Mouse (Mus musculus) embryo, embryonic 10 days (tissue): ENCODE data around the gene Zfp239.
"Not testable (repeated sequence)": the region's sequence is repeated elsewhere in the genome, so short reads cannot be mapped to it uniquely, and the experiment has no call there.

Source experiments
- DNase-seq: peaks from one replicate; pipeline ENCODE4 v3.0.0-alpha.2; 2015; ENCODE audit warnings: low spot score

Gene Zfp239

GRCm38 (mm10) chr6:117861848-117862247 lies at the start of gene Zfp239:
Zfp239 (plus strand) TSS chr6:117862100.
- DNase-seq, result no peak

DNA sequence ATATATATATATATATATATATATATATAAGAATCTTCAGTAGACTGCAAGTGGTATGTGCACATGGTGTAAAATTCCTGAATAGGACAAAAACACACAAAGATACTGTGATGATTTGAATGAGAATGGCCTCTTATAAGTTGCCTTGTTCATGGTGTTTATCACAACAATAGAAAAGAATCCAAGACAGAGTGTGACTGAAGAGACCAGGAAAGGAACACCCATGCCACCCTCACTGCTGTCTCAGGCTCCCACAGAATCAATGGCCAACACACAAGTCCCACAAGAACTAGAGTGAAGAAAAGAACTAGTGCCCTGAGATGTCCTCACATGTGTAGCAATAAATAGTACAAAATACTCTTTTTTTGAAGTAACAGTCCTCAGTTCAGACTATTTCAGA lies 47.2 kb upstream of the Zfp239 start:
- DNase-seq, result no peak

DNA sequence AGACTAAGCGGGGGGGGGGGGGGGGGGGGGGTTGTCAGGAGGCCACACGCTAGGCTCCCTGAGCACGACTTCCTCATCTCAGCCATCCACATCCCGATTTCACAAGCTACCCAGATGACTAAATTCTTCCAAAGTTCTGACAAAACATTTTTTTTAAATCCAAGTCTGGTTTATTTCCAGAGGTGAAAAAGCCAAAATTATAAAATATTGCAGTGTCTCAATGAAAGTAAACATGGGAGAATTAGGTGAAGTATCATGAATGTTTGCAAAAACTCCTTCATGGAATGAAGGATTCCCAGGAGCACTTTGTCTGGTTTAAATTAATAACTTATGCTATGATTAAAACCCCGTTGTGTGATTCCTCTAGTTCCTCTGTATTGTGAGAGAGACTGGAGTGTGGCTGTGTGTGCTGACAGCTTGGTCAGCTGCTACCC lies 44.8 kb upstream of the Zfp239 start:
- no peak for DNase-seq

GRCm38 (mm10) chr6:117820327-117820726 lies 41.6 kb upstream of the Zfp239 start:
- DNase-seq, result no peak

DNA sequence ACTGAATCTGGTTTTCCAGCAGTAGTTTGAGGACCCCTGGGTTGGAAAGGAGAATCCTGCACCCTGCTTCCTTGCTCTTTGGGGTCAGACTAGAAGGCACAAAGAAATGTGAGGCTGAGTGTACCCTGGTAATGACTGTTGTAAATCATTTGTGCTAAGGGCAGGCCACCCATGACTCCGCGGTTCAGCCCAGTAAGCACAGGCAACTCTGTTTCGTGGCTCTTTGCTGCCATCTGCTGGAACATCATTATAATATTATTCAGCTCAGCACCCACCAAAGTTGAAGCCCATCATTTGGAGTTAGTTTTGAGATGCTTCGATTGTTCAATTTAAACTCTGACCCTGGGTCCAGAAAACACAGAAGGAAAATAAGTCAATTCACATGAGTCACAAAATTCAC lies 36.5 kb upstream of the Zfp239 start:
- peak; percentile 93 for DNase-seq

DNA sequence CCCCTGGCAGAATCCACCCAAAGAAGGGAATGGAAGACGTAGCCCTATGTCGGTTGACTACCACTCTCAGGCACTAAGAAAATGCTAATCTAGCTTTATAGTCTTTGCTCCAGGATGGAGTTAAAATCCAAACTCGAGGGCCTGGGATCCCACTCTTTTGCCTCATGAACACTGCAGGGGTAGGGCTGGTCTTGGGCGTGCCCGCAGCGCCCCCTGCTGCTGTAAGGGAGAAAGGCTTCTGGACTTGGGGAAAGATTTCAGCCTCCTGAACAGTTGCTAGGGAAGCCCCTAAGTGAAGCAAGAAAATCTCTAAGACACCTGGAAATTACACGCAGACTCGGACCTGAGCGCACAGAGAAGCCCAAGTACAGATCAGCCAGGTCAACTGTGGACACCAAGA lies 33.6 kb upstream of the Zfp239 start:
- DNase-seq, result peak; percentile 88

DNA sequence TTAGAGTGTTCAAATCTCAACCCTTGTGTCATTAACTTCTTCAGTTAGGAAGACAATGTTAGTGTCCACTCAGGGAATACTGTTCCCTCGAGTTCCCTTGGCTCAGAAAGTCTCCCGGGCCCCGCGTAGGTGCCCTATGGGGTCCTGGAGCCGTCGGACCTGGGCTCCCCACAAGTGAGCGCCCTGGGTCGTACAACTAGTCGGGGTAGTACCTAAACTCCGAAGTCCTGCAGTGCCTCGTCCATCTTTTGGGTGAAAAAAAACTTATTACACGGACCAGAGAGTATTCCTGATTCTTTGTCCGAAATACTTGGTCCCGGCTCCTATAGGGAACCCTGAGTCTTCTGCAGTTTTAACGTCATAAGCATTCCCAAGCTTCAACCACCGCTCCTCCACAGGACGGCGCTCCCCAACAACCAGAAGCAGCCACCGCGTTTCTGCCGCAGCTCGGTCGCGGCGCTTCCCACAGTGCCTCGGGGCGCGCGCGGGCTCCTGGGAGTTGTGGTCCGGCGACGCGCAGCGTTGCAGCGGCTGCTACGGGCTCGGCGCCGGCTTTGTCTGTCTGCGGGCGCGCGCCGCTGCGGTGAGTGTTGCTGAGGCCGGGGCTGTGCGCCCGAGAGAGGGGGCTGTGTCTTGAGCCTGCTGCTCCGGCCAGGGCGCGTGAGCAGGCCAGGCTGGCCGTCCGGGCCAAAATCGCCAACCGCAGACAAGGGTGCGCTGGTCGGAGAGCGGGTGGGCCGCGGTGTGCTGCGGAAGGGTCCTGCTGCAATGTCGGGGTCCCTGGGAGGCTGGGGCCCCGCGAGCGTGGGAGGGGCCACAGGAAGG lies 21.0 kb upstream of the Zfp239 start, which contains the start of gene Zfp637:
TSS of gene Zfp637 (plus strand) at position 495 of the 825 bp plus-strand sequence.
- peak; percentile 98 for DNase-seq

- DNase-seq, result no peak
Measured at GRCm38 (mm10) chr6:117841511-117841955, 20.4 kb upstream of the Zfp239 start.

- DNase-seq, result no peak
Measured at GRCm38 (mm10) chr6:117844597-117844996, 17.3 kb upstream of the Zfp239 start.

GRCm38 (mm10) chr6:117846671-117847070 lies 15.2 kb upstream of the Zfp239 start:
- not testable (repeated sequence) for DNase-seq

- DNase-seq, result no peak
Measured at GRCm38 (mm10) chr6:117847772-117848171, 14.1 kb upstream of the Zfp239 start.

DNA sequence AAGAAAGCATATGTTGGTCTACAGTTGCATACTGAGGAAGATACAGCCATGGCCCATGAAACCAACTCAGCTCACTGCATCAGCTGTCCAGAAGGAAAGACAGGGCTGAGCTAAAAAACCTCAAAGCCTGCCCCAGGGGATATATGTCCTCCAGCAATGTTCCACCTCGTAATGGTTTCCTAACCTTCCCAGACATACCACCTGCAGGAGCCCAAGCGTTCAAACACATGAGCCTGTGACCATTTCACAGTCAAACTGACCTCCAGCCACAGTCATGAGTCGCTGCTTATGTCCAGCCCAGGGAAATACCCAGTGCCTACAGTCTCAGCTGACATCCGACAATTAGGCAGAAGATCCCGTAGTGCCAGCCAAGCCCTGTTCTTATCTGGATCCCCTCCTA lies 13.3 kb upstream of the Zfp239 start:
- DNase-seq, result no peak

- DNase-seq, result no peak
Measured at GRCm38 (mm10) chr6:117851747-117852146, 10.2 kb upstream of the Zfp239 start.

GRCm38 (mm10) chr6:117857990-117858389 lies 3.9 kb upstream of the Zfp239 start:
- no peak for DNase-seq

- no peak for DNase-seq
Measured at GRCm38 (mm10) chr6:117862465-117862864, 565 bp downstream of the Zfp239 start.

GRCm38 (mm10) chr6:117862899-117863620 lies 1.2 kb downstream of the Zfp239 start:
- peak; percentile 88 for DNase-seq

- DNase-seq, result no peak
Measured at GRCm38 (mm10) chr6:117863751-117864150, 1.9 kb downstream of the Zfp239 start.

- no peak for DNase-seq
Measured at GRCm38 (mm10) chr6:117868187-117868586, 6.3 kb downstream of the Zfp239 start.

- DNase-seq, result no peak
Measured at GRCm38 (mm10) chr6:117871034-117871433, 9.1 kb downstream of the Zfp239 start.

GRCm38 (mm10) chr6:117873450-117873849 lies 11.6 kb downstream of the Zfp239 start:
- DNase-seq, result not testable (repeated sequence)

DNA sequence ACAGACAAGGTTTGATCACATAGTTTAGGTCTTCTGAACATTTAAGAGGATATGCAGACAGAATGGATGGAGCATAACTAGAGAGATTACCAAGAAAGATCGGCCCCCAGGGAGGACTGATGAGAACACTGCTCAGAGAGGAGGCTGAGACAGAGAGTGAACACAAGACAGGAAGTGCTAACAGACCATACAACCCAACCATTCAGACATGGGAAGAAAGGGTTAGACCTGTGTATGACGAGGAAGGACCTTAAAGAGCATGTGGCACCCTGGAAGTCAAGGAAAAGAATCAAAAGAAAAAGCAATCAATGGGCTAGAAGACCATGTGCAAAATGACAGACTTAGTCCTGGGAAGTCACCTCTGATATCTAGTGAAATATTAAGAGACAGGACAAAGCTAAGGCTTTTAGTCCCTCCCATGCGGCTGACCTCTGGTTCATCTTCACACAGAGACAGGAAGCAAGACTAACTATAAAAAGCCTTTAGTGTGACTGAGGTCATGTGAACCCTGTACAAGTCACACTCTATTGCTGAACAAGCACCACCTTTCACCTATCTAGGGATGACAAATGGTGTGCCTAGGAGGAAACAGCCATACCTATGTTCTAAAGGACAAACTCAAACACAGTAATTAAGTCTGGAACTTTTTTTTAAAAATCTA lies 12.9 kb downstream of the Zfp239 start:
- no peak for DNase-seq

DNA sequence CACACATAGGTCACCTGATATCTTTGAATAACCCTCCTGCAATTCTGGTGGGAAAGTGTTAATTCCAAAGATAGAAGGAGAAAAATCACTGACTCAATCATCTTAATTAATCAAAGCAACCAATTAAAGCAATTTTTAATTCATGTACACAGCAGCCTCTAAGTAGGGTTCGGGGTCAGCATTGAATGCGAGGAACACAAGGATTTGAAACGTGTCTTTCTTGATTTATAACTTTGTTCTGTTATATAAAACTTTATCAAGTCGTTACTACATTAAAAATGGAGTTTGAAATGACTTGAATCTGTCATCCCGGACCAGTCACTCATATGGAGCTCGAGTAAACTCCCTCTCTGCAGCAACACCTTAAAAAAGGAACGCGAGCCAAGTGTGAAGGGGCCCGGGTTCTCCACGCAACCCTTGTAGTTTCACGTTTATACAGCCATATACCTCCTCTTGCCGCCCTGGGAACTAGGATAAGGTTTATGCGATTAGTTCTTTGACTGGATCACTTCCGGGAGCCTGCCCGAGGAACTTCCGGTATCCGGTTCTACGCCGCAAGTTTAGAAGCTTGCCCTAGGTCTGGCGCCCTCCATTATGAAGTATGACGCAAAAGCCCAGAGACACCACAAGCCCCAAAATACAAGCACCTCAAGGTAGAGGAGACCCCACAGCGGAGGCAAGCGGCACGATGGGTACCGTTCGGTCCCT lies 17.0 kb downstream of the Zfp239 start:
- DNase-seq, result peak; percentile 90
